Mouse (Mus musculus) stomach, postnatal 0 days (tissue): ENCODE measurements at regions not wholly inside any gene's neighbourhood (a gene's known extent, or its start where the extent isn't known, plus 50 kb on each side); places are given as distances from the start of the nearest gene placed in this dataset.

Source experiments
- CTCF ChIP-seq: IDR thresholded peaks from 2 replicates; pipeline ENCODE4 v1.5.1; 2016; ENCODE audit warnings: antibody characterized with exemption, low read depth, mild to moderate bottlenecking, moderate library complexity
- EP300 ChIP-seq: optimal IDR thresholded peaks from 2 replicates; pipeline ENCODE3; 2016; ENCODE audit warnings: antibody characterized with exemption

DNA sequence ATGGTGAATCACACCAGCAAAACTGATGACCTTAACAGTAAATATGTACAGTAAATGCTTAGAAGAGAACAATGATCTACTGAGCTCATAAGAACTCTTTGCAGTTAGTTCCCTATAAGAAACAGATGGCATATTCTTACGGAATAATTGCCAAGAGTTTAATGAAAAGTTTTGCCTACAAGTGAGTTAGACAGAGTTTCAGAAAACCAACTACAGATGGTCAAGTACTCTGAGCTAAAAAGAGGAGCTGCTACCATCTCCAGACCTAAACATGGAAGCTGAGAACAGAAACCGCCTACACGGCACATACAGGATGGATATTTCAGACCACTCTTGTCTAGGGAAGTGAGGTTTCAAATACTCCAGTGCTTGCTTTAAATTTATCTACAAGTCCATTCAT lies 293.1 kb downstream of the Gm7489 start:
- TF ChIP-seq CTCF: no peak
- no peak for TF ChIP-seq EP300
